9 mouse cellular contexts compared by ENCODE assay signal in the genomic region with DNA sequence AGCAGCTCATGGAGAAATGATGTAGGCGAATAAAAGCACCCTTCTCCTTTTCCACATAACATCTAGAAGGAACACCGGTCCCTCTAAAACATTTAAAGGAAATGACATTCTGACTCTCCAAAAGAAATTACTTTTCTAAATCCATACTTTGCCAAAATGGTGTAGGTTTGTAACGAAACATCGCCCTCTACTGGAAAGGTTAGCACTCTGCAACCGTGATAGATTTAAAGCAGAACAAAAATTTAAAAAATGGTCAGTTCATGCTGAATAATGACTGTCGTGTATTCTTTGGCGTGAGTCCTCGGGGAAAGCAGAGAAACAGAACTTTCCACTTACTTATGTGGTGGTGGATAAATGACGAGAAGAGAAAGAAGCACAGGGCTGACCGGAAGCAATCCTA. TPM values are rescaled to one million over a fixed set of nuclear protein-coding genes. Genes with fewer than 3 reads are reported as not detected.
DNase-seq lines count a peak whose midpoint lies in the region; ATAC-seq lines count a peak whose summit lies in the region.
"Had no signal": no experiment of that assay in that cellular context is flagged by ENCODE, and none has a peak within 500 bp of the region (broad histone marks: within the 10 kb centered on the region; RNA-seq: fewer than 3 reads in every experiment).

No protein-coding gene starts in this region.

- ATAC-seq in forebrain, embryonic 13.5 days = peak; percentile 29
- no peak for ATAC-seq in forebrain, embryonic 11.5 days (replicated peaks; ENCODE audit: low FRiP score)
- ATAC-seq in midbrain, embryonic 11.5 days (ENCODE audit: low FRiP score) = no peak
- ATAC-seq in midbrain, embryonic 16.5 days = no peak
- 0 out of 2 replicates have a peak, but pooled peaks have one; percentile 7 for ATAC-seq in neural tube, embryonic 14.5 days (ENCODE audit: low read depth)

- no peaks in the 10 kb centered on the region for H3K27me3 ChIP-seq in forebrain, embryonic 13.5 days
- no peaks in the 10 kb centered on the region for H3K27me3 ChIP-seq in forebrain, embryonic 11.5 days (ENCODE audit: control insufficient read depth, insufficient read depth, low read length)
- no peaks in the 10 kb centered on the region; the same call in 1 of the 2 replicates for H3K27me3 ChIP-seq in midbrain, embryonic 11.5 days (ENCODE audit: control insufficient read depth, insufficient read depth, low read length)
- no peaks in the 10 kb centered on the region for H3K27me3 ChIP-seq in midbrain, embryonic 16.5 days (ENCODE audit: control insufficient read depth, insufficient read depth, low read depth, low read length)
- H3K27me3 ChIP-seq in neural tube, embryonic 14.5 days (ENCODE audit: control insufficient read depth, insufficient read depth, low read length) = no peaks in the 10 kb centered on the region

- WGBS in forebrain, embryonic 13.5 days = 15% methylated on average over 10 of the region's 10 CpGs
- 15% methylated on average over 10 of the region's 10 CpGs for WGBS in forebrain, embryonic 11.5 days
- WGBS in midbrain, embryonic 11.5 days = 17% methylated on average over 10 of the region's 10 CpGs
- 14% methylated on average over 10 of the region's 10 CpGs for WGBS in midbrain, embryonic 16.5 days
- 12% methylated on average over 10 of the region's 10 CpGs for WGBS in neural tube, embryonic 14.5 days

- H3K9ac ChIP-seq in forebrain, embryonic 13.5 days = no peak overlapping the region
- H3K9ac ChIP-seq in forebrain, embryonic 11.5 days (ENCODE audit: low read length) = no peak overlapping the region
- H3K9ac ChIP-seq in midbrain, embryonic 11.5 days (ENCODE audit: low read length) = no peak overlapping the region
- no peak overlapping the region for H3K9ac ChIP-seq in midbrain, embryonic 16.5 days (ENCODE audit: low read depth, low read length)
- no peak overlapping the region for H3K9ac ChIP-seq in neural tube, embryonic 14.5 days (replicated peaks; ENCODE audit: low read depth, low read length)
- H3K9ac ChIP-seq: hindbrain, embryonic 15.5 days had no signal

- H3K4me3 ChIP-seq in forebrain, embryonic 13.5 days = no peak overlapping the region
- no peak overlapping the region for H3K4me3 ChIP-seq in forebrain, embryonic 11.5 days (ENCODE audit: low read depth, low read length)
- no peak overlapping the region for H3K4me3 ChIP-seq in midbrain, embryonic 11.5 days (ENCODE audit: low read depth, low read length)
- no peak overlapping the region for H3K4me3 ChIP-seq in midbrain, embryonic 16.5 days (ENCODE audit: low read depth, low read length)
- no peak overlapping the region for H3K4me3 ChIP-seq in neural tube, embryonic 14.5 days (ENCODE audit: low read depth, low read length)
- H3K4me3 ChIP-seq: hindbrain, embryonic 15.5 days had no signal

- no peaks in the 10 kb centered on the region for H3K9me3 ChIP-seq in forebrain, embryonic 13.5 days (replicated peaks)
- no peaks in the 10 kb centered on the region for H3K9me3 ChIP-seq in forebrain, embryonic 11.5 days (ENCODE audit: control insufficient read depth, low read length)
- H3K9me3 ChIP-seq in midbrain, embryonic 11.5 days (ENCODE audit: control insufficient read depth, low read length) = no peaks in the 10 kb centered on the region
- H3K9me3 ChIP-seq in midbrain, embryonic 16.5 days (replicated peaks; ENCODE audit: control insufficient read depth, low read length, poor library complexity, severe bottlenecking) = no peaks in the 10 kb centered on the region
- no peaks in the 10 kb centered on the region for H3K9me3 ChIP-seq in neural tube, embryonic 14.5 days (ENCODE audit: control insufficient read depth, low read length)
- H3K9me3 ChIP-seq: hindbrain, embryonic 15.5 days had no signal

- DNase-seq in forebrain, embryonic 11.5 days (ENCODE audit: low spot score) = no peak
- peak; percentile 91 for DNase-seq in midbrain, embryonic 11.5 days (ENCODE audit: low spot score, missing footprints)
- peak; percentile 48 for DNase-seq in embryo, embryonic 11.5 days (ENCODE audit: low read depth, low spot score)
- DNase-seq in kidney, postnatal 10 days = peak; percentile 50
- DNase-seq in thymus, postnatal 14 days = no peak

- 0 out of 2 replicates have a peak, but pooled peaks cover 6% of the 10 kb centered on the region for H3K4me1 ChIP-seq in forebrain, embryonic 13.5 days
- H3K4me1 ChIP-seq in forebrain, embryonic 11.5 days (replicated peaks; ENCODE audit: control insufficient read depth, insufficient read depth, low read length) = peaks cover 3% of the 10 kb centered on the region; the same call in 1 of the 2 replicates
- H3K4me1 ChIP-seq in midbrain, embryonic 11.5 days (ENCODE audit: control insufficient read depth, insufficient read depth, low read length) = peaks cover 4% of the 10 kb centered on the region
- no peaks in the 10 kb centered on the region for H3K4me1 ChIP-seq in midbrain, embryonic 16.5 days (ENCODE audit: control insufficient read depth, insufficient read depth, low read length)
- no peaks in the 10 kb centered on the region for H3K4me1 ChIP-seq in neural tube, embryonic 14.5 days (ENCODE audit: control insufficient read depth, insufficient read depth, low read length)

- no peak overlapping the region for H3K27ac ChIP-seq in forebrain, embryonic 13.5 days
- H3K27ac ChIP-seq in forebrain, embryonic 11.5 days (ENCODE audit: low read depth, low read length) = no peak overlapping the region
- H3K27ac ChIP-seq in midbrain, embryonic 11.5 days (ENCODE audit: low read depth, low read length) = no peak overlapping the region
- H3K27ac ChIP-seq in midbrain, embryonic 16.5 days (ENCODE audit: low read length) = no peak overlapping the region
- H3K27ac ChIP-seq in neural tube, embryonic 14.5 days (ENCODE audit: low read depth, low read length) = no peak overlapping the region
- H3K27ac ChIP-seq: hindbrain, embryonic 15.5 days had no signal

- no peaks in the 10 kb centered on the region for H3K36me3 ChIP-seq in forebrain, embryonic 13.5 days (ENCODE audit: poor library complexity, severe bottlenecking)
- no peaks in the 10 kb centered on the region for H3K36me3 ChIP-seq in forebrain, embryonic 11.5 days (ENCODE audit: control insufficient read depth, insufficient read depth, low read length)
- no peaks in the 10 kb centered on the region for H3K36me3 ChIP-seq in midbrain, embryonic 11.5 days (ENCODE audit: control insufficient read depth, insufficient read depth, low read length)
- no peaks in the 10 kb centered on the region for H3K36me3 ChIP-seq in midbrain, embryonic 16.5 days (ENCODE audit: control insufficient read depth, insufficient read depth, low read length)
- no peaks in the 10 kb centered on the region for H3K36me3 ChIP-seq in neural tube, embryonic 14.5 days (ENCODE audit: control insufficient read depth, insufficient read depth, low read length)
- H3K36me3 ChIP-seq: hindbrain, embryonic 15.5 days had no signal

- no peak overlapping the region for H3K4me2 ChIP-seq in forebrain, embryonic 13.5 days
- no peak overlapping the region for H3K4me2 ChIP-seq in forebrain, embryonic 11.5 days (ENCODE audit: low read depth, low read length, severe bottlenecking)
- no peak overlapping the region for H3K4me2 ChIP-seq in midbrain, embryonic 11.5 days
- no peak overlapping the region for H3K4me2 ChIP-seq in midbrain, embryonic 16.5 days (ENCODE audit: low read length)
- H3K4me2 ChIP-seq in neural tube, embryonic 14.5 days (ENCODE audit: low read depth, low read length) = no peak overlapping the region
- H3K4me2 ChIP-seq: hindbrain, embryonic 15.5 days had no signal

RNA-seq across cellular contexts. Expression of a gene that starts 18.6 kb away (rescaled TPM):
- 40.2 and 43.4 TPM in 2 replicates for polyA plus RNA-seq in forebrain, embryonic 13.5 days (2015; fragmentation: Nextera tagmentation; extraction: Ambion mirVana)
- 58.1 and 61.3 TPM in 2 replicates for polyA plus RNA-seq in forebrain, embryonic 11.5 days (2014; fragmentation: Nextera tagmentation; extraction: Ambion mirVana)
- polyA plus RNA-seq in midbrain, embryonic 11.5 days (2014; fragmentation: Nextera tagmentation; extraction: Ambion mirVana) = 57.5 and 63.0 TPM in 2 replicates
- polyA plus RNA-seq in midbrain, embryonic 16.5 days (2015; fragmentation: Nextera tagmentation; extraction: Ambion mirVana) = 35.4 and 37.0 TPM in 2 replicates
- polyA plus RNA-seq in neural tube, embryonic 14.5 days (2014; fragmentation: Nextera tagmentation; extraction: Ambion mirVana) = 37.9 and 42.0 TPM in 2 replicates

Comparison
In these comparisons a context has a peak if more than half of its experiments do, and no peak if none do; other contexts are left out.
1. ATAC-seq: peak in forebrain, embryonic 13.5 days (single experiment) and neural tube, embryonic 14.5 days (single experiment); none in forebrain, embryonic 11.5 days (single experiment), midbrain, embryonic 11.5 days (single experiment) and midbrain, embryonic 16.5 days (single experiment).
2. DNase-seq: peak in midbrain, embryonic 11.5 days (single experiment), embryo, embryonic 11.5 days (single experiment) and kidney, postnatal 10 days (single experiment); none in forebrain, embryonic 11.5 days (single experiment) and thymus, postnatal 14 days (single experiment).